Mouse (Mus musculus): ENCODE results near the gene Tmc3. TPM values are rescaled to one million over a fixed set of nuclear protein-coding genes. Genes with fewer than 3 reads are reported as not detected.

Tmc3 gene
- polyA plus RNA-seq, 1 experiment: 0.06 TPM

GRCm38 (mm10) chr7:83635726-83636125, 51.0 kb downstream of the Tmc3 start:
- no peak overlapping the region for H3K27ac ChIP-seq (ENCODE audit: insufficient read depth, low read depth, low read length)
- H3K4me1 ChIP-seq (ENCODE audit: control insufficient read depth, insufficient read depth, insufficient read length, low read length): peaks cover 10% of the 10 kb centered on the region; the same call in 1 of the 2 replicates
- H3K4me3 ChIP-seq (ENCODE audit: low read depth, low read length): no peak overlapping the region
- peaks cover 13% of the 10 kb centered on the region for H3K36me3 ChIP-seq (ENCODE audit: control insufficient read depth, insufficient read depth, low read length)
- no peaks in the 10 kb centered on the region for H3K27me3 ChIP-seq (ENCODE audit: control insufficient read depth, insufficient read depth, low read length)
- WGBS: 97% methylated on average over 2 of the region's 2 CpGs
- no peak for TF ChIP-seq POLR2A (IDR thresholded peaks at IDR 0.05; ENCODE audit: low read depth, low read length)
- no peak for TF ChIP-seq CTCF (IDR thresholded peaks at IDR 0.05; ENCODE audit: extremely low read depth, insufficient read length, insufficient replicate concordance, low read depth, low read length)

- Histone ChIP-seq H3K27me3 (ENCODE audit: control insufficient read depth, insufficient read depth, low read length) (no peaks in the 10 kb centered on the region), H3K36me3 (ENCODE audit: control insufficient read depth, insufficient read depth, low read length) (peaks cover 13% of the 10 kb centered on the region), H3K4me1 (ENCODE audit: control insufficient read depth, insufficient read depth, insufficient read length, low read length) (peaks cover 10% of the 10 kb centered on the region; the same call in 1 of the 2 replicates), H3K27ac (ENCODE audit: insufficient read depth, low read depth, low read length) (no peak overlapping the region), H3K4me3 (ENCODE audit: low read depth, low read length) (no peak overlapping the region)
- no peak for TF ChIP-seq CTCF (IDR thresholded peaks at IDR 0.05; ENCODE audit: extremely low read depth, insufficient read length, insufficient replicate concordance, low read depth, low read length)
- TF ChIP-seq POLR2A (IDR thresholded peaks at IDR 0.05; ENCODE audit: low read depth, low read length): no peak
- 94% methylated on average over 8 of the region's 8 CpGs for WGBS
These were observed 51.7 kb downstream of the Tmc3 start for GRCm38 (mm10) chr7:83636425-83636824.

- no peak overlapping the region for H3K27ac ChIP-seq (ENCODE audit: insufficient read depth, low read depth, low read length)
- peaks cover 19% of the 10 kb centered on the region for H3K36me3 ChIP-seq (ENCODE audit: control insufficient read depth, insufficient read depth, low read length)
These were observed 53.3 kb downstream of the Tmc3 start for GRCm38 (mm10) chr7:83637781-83638583.

GRCm38 (mm10) chr7:83639084-83639483, 54.4 kb downstream of the Tmc3 start:
- no peaks in the 10 kb centered on the region for H3K27me3 ChIP-seq (ENCODE audit: control insufficient read depth, insufficient read depth, low read length)
- H3K4me1 ChIP-seq (ENCODE audit: control insufficient read depth, insufficient read depth, insufficient read length, low read length): peaks cover 9% of the 10 kb centered on the region; the same call in 1 of the 2 replicates
- no peak for TF ChIP-seq CTCF (IDR thresholded peaks at IDR 0.05; ENCODE audit: extremely low read depth, insufficient read length, insufficient replicate concordance, low read depth, low read length)
- no peak for TF ChIP-seq POLR2A (IDR thresholded peaks at IDR 0.05; ENCODE audit: low read depth, low read length)
- H3K4me3 ChIP-seq (ENCODE audit: low read depth, low read length): no peak overlapping the region
- whole genome bisulfite sequencing: 18% methylated on average over 3 of the region's 3 CpGs
- H3K36me3 ChIP-seq (ENCODE audit: control insufficient read depth, insufficient read depth, low read length): peaks cover 26% of the 10 kb centered on the region
- H3K27ac ChIP-seq (ENCODE audit: insufficient read depth, low read depth, low read length): no peak overlapping the region

More at GRCm38 (mm10) chr7:83637781-83638583, 53.3 kb downstream of the Tmc3 start:
- TF ChIP-seq CTCF (IDR thresholded peaks at IDR 0.05; ENCODE audit: extremely low read depth, insufficient read length, insufficient replicate concordance, low read depth, low read length): no peak
- TF ChIP-seq POLR2A (IDR thresholded peaks at IDR 0.05; ENCODE audit: low read depth, low read length): no peak
- no peak overlapping the region for H3K4me3 ChIP-seq (ENCODE audit: low read depth, low read length)
- no peaks in the 10 kb centered on the region for H3K27me3 ChIP-seq (ENCODE audit: control insufficient read depth, insufficient read depth, low read length)
- peaks cover 9% of the 10 kb centered on the region; the same call in 1 of the 2 replicates for H3K4me1 ChIP-seq (ENCODE audit: control insufficient read depth, insufficient read depth, insufficient read length, low read length)
- WGBS: 30% methylated on average over 8 of the region's 8 CpGs

- no peak for TF ChIP-seq CTCF (IDR thresholded peaks at IDR 0.05; ENCODE audit: extremely low read depth, insufficient read length, insufficient replicate concordance, low read depth, low read length)
- TF ChIP-seq POLR2A (IDR thresholded peaks at IDR 0.05; ENCODE audit: low read depth, low read length): no peak
- no peak overlapping the region for H3K27ac ChIP-seq (ENCODE audit: insufficient read depth, low read depth, low read length)
- H3K27me3 ChIP-seq (ENCODE audit: control insufficient read depth, insufficient read depth, low read length): no peaks in the 10 kb centered on the region
- H3K36me3 ChIP-seq (ENCODE audit: control insufficient read depth, insufficient read depth, low read length): peaks cover 30% of the 10 kb centered on the region
- H3K4me3 ChIP-seq (ENCODE audit: low read depth, low read length): no peak overlapping the region
- WGBS: 87% methylated on average over 5 of the region's 5 CpGs
- H3K4me1 ChIP-seq (ENCODE audit: control insufficient read depth, insufficient read depth, insufficient read length, low read length): peaks cover 9% of the 10 kb centered on the region; the same call in 1 of the 2 replicates
These were observed 55.9 kb downstream of the Tmc3 start for GRCm38 (mm10) chr7:83640581-83640980.

- Histone ChIP-seq H3K36me3 (ENCODE audit: control insufficient read depth, insufficient read depth, low read length) (peaks cover 31% of the 10 kb centered on the region), H3K27ac (ENCODE audit: insufficient read depth, low read depth, low read length) (no peak overlapping the region), H3K4me1 (ENCODE audit: control insufficient read depth, insufficient read depth, insufficient read length, low read length) (peaks cover 12% of the 10 kb centered on the region; the same call in 1 of the 2 replicates), H3K4me3 (ENCODE audit: low read depth, low read length) (no peak overlapping the region), H3K27me3 (ENCODE audit: control insufficient read depth, insufficient read depth, low read length) (no peaks in the 10 kb centered on the region)
- WGBS: 85% methylated on average over 2 of the region's 2 CpGs
- no peak for TF ChIP-seq POLR2A (IDR thresholded peaks at IDR 0.05; ENCODE audit: low read depth, low read length)
These were observed 56.4 kb downstream of the Tmc3 start for GRCm38 (mm10) chr7:83641163-83641562.

GRCm38 (mm10) chr7:83643581-83643980, 58.9 kb downstream of the Tmc3 start:
- TF ChIP-seq POLR2A (IDR thresholded peaks at IDR 0.05; ENCODE audit: low read depth, low read length) (no peak), CTCF (IDR thresholded peaks at IDR 0.05; ENCODE audit: extremely low read depth, insufficient read length, insufficient replicate concordance, low read depth, low read length) (no peak)
- 63% methylated on average over 6 of the region's 6 CpGs for whole genome bisulfite sequencing

More at GRCm38 (mm10) chr7:83643581-83643980, 58.9 kb downstream of the Tmc3 start:
- Histone ChIP-seq H3K4me1 (ENCODE audit: control insufficient read depth, insufficient read depth, insufficient read length, low read length) (peaks cover 5% of the 10 kb centered on the region; the same call in 1 of the 2 replicates), H3K36me3 (ENCODE audit: control insufficient read depth, insufficient read depth, low read length) (peaks cover 27% of the 10 kb centered on the region), H3K27me3 (ENCODE audit: control insufficient read depth, insufficient read depth, low read length) (no peaks in the 10 kb centered on the region), H3K4me3 (ENCODE audit: low read depth, low read length) (no peak overlapping the region), H3K27ac (ENCODE audit: insufficient read depth, low read depth, low read length) (no peak overlapping the region)

Data from small intestine, adult 2 months (tissue).